Mouse (Mus musculus) kidney, adult 10 weeks (tissue): ENCODE results near the gene Mrpl52. TPM values are rescaled to one million over a fixed set of nuclear protein-coding genes. Genes with fewer than 3 reads are reported as not detected.

ENCODE experiments used
- polyA plus RNA-seq: library from polyadenylated mRNA; stranded (reverse); fragments of 350-450 nt; fragmentation: Illumina TruSeq; extraction: RNeasy Lipid Tissue Mini Kit (QIAGEN cat#74804); gene quantifications from one replicate; pipeline ENCODE4 v1.2.3, GENCODE M21; 2014; ENCODE audit warnings: low read depth, low replicate concordance

The Mrpl52 gene
- polyA plus RNA-seq: 47.3 TPM

GRCm38 (mm10) chr14:54426689-54427398 is at the start of gene Mrpl52:
TSS of gene Mrpl52 (plus strand) at chr14:54426909.

GRCm38 (mm10) chr14:54417623-54418081 is 9.1 kb upstream of the Mrpl52 start, which contains the start of gene Slc7a7:
TSS of gene Slc7a7 (minus strand) at chr14:54417780.

DNA sequence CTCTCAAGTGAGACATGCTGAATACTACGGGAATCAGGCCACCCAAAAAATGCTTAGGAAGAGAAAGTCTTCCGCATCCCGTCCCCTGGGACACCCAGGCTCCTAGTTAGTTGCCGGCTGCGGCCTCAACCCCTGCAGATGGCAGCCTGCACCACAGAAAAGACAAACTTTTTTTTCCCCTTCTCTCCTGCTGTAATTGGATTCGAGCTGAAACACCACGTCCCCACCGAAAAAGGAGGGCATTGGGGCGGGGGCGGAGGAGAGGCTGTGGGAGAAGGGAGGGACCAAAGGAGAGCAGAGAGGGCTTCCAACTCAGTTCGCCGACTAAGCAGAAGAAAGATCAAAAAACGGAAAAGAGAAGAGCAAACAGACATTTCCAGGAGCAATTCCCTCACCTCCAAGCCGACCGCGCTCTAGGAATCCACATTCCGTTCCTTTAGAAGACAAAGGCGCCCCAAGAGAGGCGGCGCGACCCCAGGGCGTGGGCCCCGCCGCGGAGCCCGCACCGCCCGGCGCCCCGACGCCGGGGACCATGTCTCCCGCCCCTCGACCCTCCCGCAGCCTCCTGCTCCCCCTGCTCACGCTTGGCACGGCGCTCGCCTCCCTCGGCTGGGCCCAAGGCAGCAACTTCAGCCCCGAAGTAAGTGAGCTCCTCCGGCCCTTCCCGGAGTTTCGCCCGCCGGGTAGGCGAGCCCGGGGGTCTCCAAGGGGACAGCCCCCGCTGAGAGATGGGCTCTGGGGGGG is 4.8 kb downstream of the Mrpl52 start, which contains the start of gene Mmp14:
TSS of gene Mmp14 (plus strand) at position 279 of the 744 bp plus-strand sequence.

GRCm38 (mm10) chr14:54463959-54464292 is 37.2 kb downstream of the Mrpl52 start, which contains the start of gene Lrp10:
TSS of gene Lrp10 (plus strand) at chr14:54464137.

GRCm38 (mm10) chr14:54475941-54476844 is 49.5 kb downstream of the Mrpl52 start, which contains the start of gene Rem2:
TSS of gene Rem2 (plus strand) at chr14:54476100.

Other genes with a start within 250 kb of the Mrpl52 start
- 6.7 TPM for gene Dad1, start 172.8 kb upstream of the Mrpl52 start, polyA plus RNA-seq
- 12.4 TPM for gene Abhd4, start 172.7 kb upstream of the Mrpl52 start, polyA plus RNA-seq
- gene Olfr49, start 142.0 kb upstream of the Mrpl52 start, polyA plus RNA-seq: not detected
- gene Oxa1l, start 66.1 kb upstream of the Mrpl52 start, polyA plus RNA-seq: 11.4 TPM
- gene Slc7a7, start 9.1 kb upstream of the Mrpl52 start, polyA plus RNA-seq: 50.5 TPM
- 6.0 TPM for gene Mmp14, start 4.7 kb downstream of the Mrpl52 start, polyA plus RNA-seq
- 4.0 TPM for gene Lrp10, start 37.2 kb downstream of the Mrpl52 start, polyA plus RNA-seq
- gene Rem2, start 49.2 kb downstream of the Mrpl52 start, polyA plus RNA-seq: not detected
- 43.0 TPM for gene Prmt5, start 90.6 kb downstream of the Mrpl52 start, polyA plus RNA-seq
- gene Haus4, start 127.7 kb downstream of the Mrpl52 start, polyA plus RNA-seq: 3.4 TPM
- 7.9 TPM for gene Ajuba, start 150.6 kb downstream of the Mrpl52 start, polyA plus RNA-seq
- gene 4931414P19Rik, start 179.1 kb downstream of the Mrpl52 start, polyA plus RNA-seq: 2.3 TPM
- gene Psmb5, start 191.1 kb downstream of the Mrpl52 start, polyA plus RNA-seq: 3.2 TPM
- not detected for gene Psmb11, start 194.5 kb downstream of the Mrpl52 start, polyA plus RNA-seq
- not detected for gene Gm17606, start 214.0 kb downstream of the Mrpl52 start, polyA plus RNA-seq
- not detected for gene Cdh24, start 214.5 kb downstream of the Mrpl52 start, polyA plus RNA-seq